Mouse (Mus musculus) MEL (cell line): ENCODE measurements around the gene BC005561. TPM values are rescaled to one million over a fixed set of nuclear protein-coding genes. Genes with fewer than 3 reads are reported as not detected.

Experiments
- DNase-seq: peaks from one replicate; pipeline ENCODE4 v3.0.0; 2011; ENCODE audit warnings: low read depth, low spot score
- H3K27ac ChIP-seq: 2 replicates; pipeline ENCODE4 v1.5.1; 2012; ENCODE audit warnings: low read depth, mild to moderate bottlenecking, control low read depth, low read length, moderate library complexity; ENCODE audit not compliant: control insufficient read depth
- H3K27me3 ChIP-seq, 2 experiments: fragments of 150-350 bp in 1 of 2; sonication (generic) in 1 of 2; 2 replicates each; pipeline ENCODE4 v1.6.1; 2012; ENCODE audit warnings: low read length in 2 of 2, mild to moderate bottlenecking in 2 of 2, improper control_type of control experiment in 1 of 2, moderate library complexity in 1 of 2; ENCODE audit not compliant: insufficient read depth in 2 of 2, control insufficient read depth in 1 of 2
- H3K36me3 ChIP-seq, 2 experiments: 2 replicates each; pipeline ENCODE4 v1.6.1; 2012 to 2014; ENCODE audit warnings: low read length in 2 of 2, improper control_type of control experiment in 1 of 2, inconsistent platforms in 1 of 2, mild to moderate bottlenecking in 1 of 2; ENCODE audit not compliant: insufficient read depth in 2 of 2, control insufficient read depth in 1 of 2
- H3K4me1 ChIP-seq, 2 experiments: fragments of 150-350 bp in 1 of 2; sonication (generic) in 1 of 2; 2 replicates each; pipeline ENCODE4 v1.6.1; 2012; ENCODE audit warnings: low read length in 2 of 2, improper control_type of control experiment in 1 of 2, mild to moderate bottlenecking in 1 of 2; ENCODE audit not compliant: insufficient read depth in 2 of 2, control insufficient read depth in 1 of 2
- H3K4me3 ChIP-seq, 2 experiments: fragments of 150-350 bp in 1 of 2; sonication (generic) in 1 of 2; 2 replicates each; pipeline ENCODE4 v1.5.1; 2012; ENCODE audit warnings: low read depth in 2 of 2, low read length in 2 of 2, mild to moderate bottlenecking in 2 of 2, moderate library complexity in 2 of 2, control low read depth in 1 of 2, improper control_type of control experiment in 1 of 2; ENCODE audit not compliant: control insufficient read depth in 1 of 2, insufficient read depth in 1 of 2
- H3K79me2 ChIP-seq: 2 replicates; pipeline ENCODE4 v1.6.1; 2012; ENCODE audit warnings: mild to moderate bottlenecking, low read length, moderate library complexity; ENCODE audit not compliant: control insufficient read depth, poor library complexity, insufficient read depth
- H3K9ac ChIP-seq: 2 replicates; pipeline ENCODE4 v1.6.1; 2012; ENCODE audit warnings: low read depth, mild to moderate bottlenecking, control low read depth, low read length, moderate library complexity; ENCODE audit not compliant: control insufficient read depth, poor library complexity, severe bottlenecking
- H3K9me3 ChIP-seq: fragments of 150-350 bp; sonication (generic); replicated peaks from 2 replicates; pipeline ENCODE4 v1.6.1; 2012; ENCODE audit warnings: mild to moderate bottlenecking, low read length, improper control_type of control experiment, moderate library complexity; ENCODE audit not compliant: insufficient read depth
- BHLHE40 ChIP-seq: IDR thresholded peaks from 2 replicates; pipeline ENCODE4 v1.6.1; 2012; ENCODE audit warnings: low read depth, mild to moderate bottlenecking, inconsistent platforms, low read length, improper control_type of control experiment, borderline replicate concordance
- ETS1 ChIP-seq: IDR thresholded peaks from 2 replicates; pipeline ENCODE4 v1.6.1; 2012; ENCODE audit warnings: low read depth, mild to moderate bottlenecking, inconsistent platforms, low read length, improper control_type of control experiment, moderate library complexity
- MAFK ChIP-seq: IDR thresholded peaks from 2 replicates; pipeline ENCODE4 v1.6.1; 2011; ENCODE audit warnings: low read depth, mild to moderate bottlenecking, low read length, improper control_type of control experiment, borderline replicate concordance
- POLR2AphosphoS2 ChIP-seq: IDR thresholded peaks from 2 replicates; pipeline ENCODE4 v1.6.1; 2011; ENCODE audit warnings: low read length, improper control_type of control experiment
- RAD21 ChIP-seq: IDR thresholded peaks from 2 replicates; pipeline ENCODE4 v1.6.1; 2011; ENCODE audit warnings: mild to moderate bottlenecking, low read depth, low read length, improper control_type of control experiment
- RCOR1 ChIP-seq: IDR thresholded peaks from 2 replicates; pipeline ENCODE4 v1.6.1; 2012; ENCODE audit warnings: low read depth, mild to moderate bottlenecking, inconsistent platforms, low read length, improper control_type of control experiment
- SMC3 ChIP-seq: IDR thresholded peaks from 2 replicates; pipeline ENCODE4 v1.6.1; 2011; ENCODE audit warnings: low read depth, low read length, improper control_type of control experiment
- USF1 ChIP-seq: IDR thresholded peaks from 2 replicates; pipeline ENCODE4 v1.6.1; 2014; ENCODE audit warnings: low read depth, mild to moderate bottlenecking, inconsistent platforms, low read length, improper control_type of control experiment, moderate library complexity
- polyA plus RNA-seq, 2 experiments: library from polyadenylated mRNA; stranded (reverse) in 1 of 2; unstranded in 1 of 2; fragments of >175 nt in 1 of 2; fragments of >200 nt in 1 of 2; gene quantifications; 2 replicates each; pipeline versions ENCODE4 v1.2.1 to v1.2.4; 2012; ENCODE audit warnings: low replicate concordance in 2 of 2, low read depth in 1 of 2; ENCODE audit not compliant: insufficient read length in 2 of 2, insufficient read depth in 1 of 2, missing spikeins in 1 of 2
- total RNA-seq: library from RNA; depleted of rRNA; stranded (reverse); fragments of 300-350 nt; gene quantifications from 2 replicates; pipeline ENCODE4 v1.2.3, GENCODE M21; 2012

The BC005561 gene
- total and polyA plus RNA-seq, 3 experiments = 3.1 to 5.1 TPM; not detected in 1

GRCm38 (mm10) chr5:104480367-104480766 lies 27.8 kb upstream of the BC005561 start:
- H3K4me1 ChIP-seq = no peaks in the 10 kb centered on the region
- H3K27ac ChIP-seq = no peak overlapping the region
- no peak overlapping the region for H3K9ac ChIP-seq
- TF ChIP-seq ETS1 (no peak), MAFK (no peak)
- no peaks in the 10 kb centered on the region for H3K36me3 ChIP-seq
- H3K9me3 ChIP-seq = no peaks in the 10 kb centered on the region
- H3K4me3 ChIP-seq = no peak overlapping the region
- H3K27me3 ChIP-seq = no peaks in the 10 kb centered on the region
- H3K79me2 ChIP-seq = no peaks in the 10 kb centered on the region
- DNase-seq = no peak

- H3K9ac ChIP-seq = no peak overlapping the region
- no peaks in the 10 kb centered on the region for H3K36me3 ChIP-seq
Measured at GRCm38 (mm10) chr5:104482856-104483255, 25.3 kb upstream of the BC005561 start.

GRCm38 (mm10) chr5:104491561-104491960 lies 16.6 kb upstream of the BC005561 start:
- H3K36me3 ChIP-seq = no peaks in the 10 kb centered on the region
- H3K27ac ChIP-seq = no peak overlapping the region
- no peaks in the 10 kb centered on the region for H3K79me2 ChIP-seq
- no peak overlapping the region for H3K9ac ChIP-seq
- H3K27me3 ChIP-seq = no peaks in the 10 kb centered on the region
- DNase-seq = no peak
- H3K9me3 ChIP-seq = no peaks in the 10 kb centered on the region
- no peaks in the 10 kb centered on the region for H3K4me1 ChIP-seq
- no peak for TF ChIP-seq SMC3
- no peak for TF ChIP-seq USF1
- TF ChIP-seq BHLHE40 = no peak
- no peak for TF ChIP-seq RCOR1
- TF ChIP-seq POLR2AphosphoS2 = no peak
- no peak overlapping the region for H3K4me3 ChIP-seq

More at GRCm38 (mm10) chr5:104482856-104483255, 25.3 kb upstream of the BC005561 start:
- Histone ChIP-seq H3K27me3 (no peaks in the 10 kb centered on the region), H3K27ac (no peak overlapping the region), H3K79me2 (no peaks in the 10 kb centered on the region), H3K4me1 (no peaks in the 10 kb centered on the region), H3K9me3 (no peaks in the 10 kb centered on the region), H3K4me3 (no peak overlapping the region)
- TF ChIP-seq RAD21 (no peak), RCOR1 (no peak)
- no peak for DNase-seq

- no peak overlapping the region for H3K9ac ChIP-seq
- H3K9me3 ChIP-seq = no peaks in the 10 kb centered on the region
- DNase-seq = no peak
- H3K36me3 ChIP-seq = peaks cover 0 to 6% of the 10 kb centered on the region in 2 experiments; a peak in 2 of 4 replicates
- H3K27ac ChIP-seq = no peak overlapping the region
- H3K4me3 ChIP-seq = no peak overlapping the region
- TF ChIP-seq SMC3 = no peak
- H3K4me1 ChIP-seq = no peaks in the 10 kb centered on the region
- H3K79me2 ChIP-seq = peaks cover 9% of the 10 kb centered on the region
- no peaks in the 10 kb centered on the region for H3K27me3 ChIP-seq
Measured at GRCm38 (mm10) chr5:104504883-104505282, 3.3 kb upstream of the BC005561 start.
